Mouse (Mus musculus) liver, embryonic 14.5 days (tissue): Measurements from ENCODE around the gene Canx.
"Not testable (repeated sequence)": the region's sequence is repeated elsewhere in the genome, so short reads cannot be mapped to it uniquely, and the experiment has no call there.

Source experiments
- CTCF ChIP-seq: IDR thresholded peaks from 2 replicates; pipeline ENCODE4 v1.5.1; 2016; ENCODE audit warnings: antibody characterized with exemption, low read depth, control low read depth
- EP300 ChIP-seq: IDR thresholded peaks from 2 replicates; pipeline ENCODE4 v1.6.1; 2016; ENCODE audit warnings: antibody characterized with exemption, low read depth

GRCm38 (mm10) chr11:50361282-50361681 lies 35.8 kb upstream of the Canx start:
- not testable (repeated sequence) for TF ChIP-seq CTCF, EP300
